Mouse (Mus musculus): ENCODE measurements around the gene Nans. TPM values are rescaled to one million over a fixed set of nuclear protein-coding genes. Genes with fewer than 3 reads are reported as not detected.

Nans gene
- 22.9 and 23.7 TPM in 2 replicates for polyA plus RNA-seq (2012; rRNA removed; ENCODE audit: low replicate concordance)

DNA sequence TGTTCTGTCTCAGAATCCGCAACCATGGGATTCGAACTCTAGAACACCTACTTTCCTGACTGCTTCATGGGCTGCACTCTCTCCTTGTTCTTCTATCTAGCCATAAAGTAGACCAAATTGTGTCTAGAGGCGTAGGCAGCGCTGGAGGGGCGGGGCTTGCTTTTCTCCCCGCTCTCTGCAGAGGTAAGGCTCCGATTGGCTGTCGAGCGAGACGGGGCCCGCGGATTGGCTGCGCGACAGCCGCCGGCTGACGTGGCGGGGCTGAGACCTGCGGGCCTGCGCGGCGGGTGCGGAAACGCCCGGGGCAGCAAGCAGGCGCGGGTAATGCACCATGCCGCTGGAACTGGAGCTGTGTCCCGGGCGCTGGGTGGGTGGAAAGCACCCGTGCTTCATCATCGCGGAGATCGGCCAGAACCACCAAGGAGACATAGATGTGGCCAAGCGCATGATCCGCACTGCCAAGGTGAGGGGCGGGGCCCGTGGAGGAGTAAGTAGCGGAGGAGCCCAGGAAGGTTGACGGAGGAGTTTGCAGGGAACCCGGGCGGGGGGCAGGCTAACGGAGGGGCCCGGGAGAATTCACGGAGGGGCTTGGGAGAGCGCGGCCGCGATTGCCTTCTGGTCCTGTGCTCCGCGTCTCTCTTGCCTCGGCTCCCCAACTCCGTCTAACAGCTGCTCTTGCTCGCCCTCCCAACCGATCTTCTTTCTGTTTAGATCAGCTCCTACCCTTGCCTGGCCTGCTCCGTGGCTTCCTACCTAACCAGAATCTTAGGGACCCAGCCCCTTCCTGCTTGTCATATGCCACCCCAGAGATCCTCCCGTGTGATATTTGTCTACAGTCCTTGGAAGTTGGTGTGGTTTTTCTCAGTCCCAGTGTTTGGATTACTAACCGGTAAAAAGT lies at the start of gene Nans:
Gene Nans (plus strand): TSS at position 221 of the 898 bp plus-strand sequence.

GRCm38 (mm10) chr4:46450519-46451131 lies 38.4 kb upstream of the Nans start, which contains the start of gene Anp32b:
Gene Anp32b, plus strand, starts transcription at chr4:46450902.

DNA sequence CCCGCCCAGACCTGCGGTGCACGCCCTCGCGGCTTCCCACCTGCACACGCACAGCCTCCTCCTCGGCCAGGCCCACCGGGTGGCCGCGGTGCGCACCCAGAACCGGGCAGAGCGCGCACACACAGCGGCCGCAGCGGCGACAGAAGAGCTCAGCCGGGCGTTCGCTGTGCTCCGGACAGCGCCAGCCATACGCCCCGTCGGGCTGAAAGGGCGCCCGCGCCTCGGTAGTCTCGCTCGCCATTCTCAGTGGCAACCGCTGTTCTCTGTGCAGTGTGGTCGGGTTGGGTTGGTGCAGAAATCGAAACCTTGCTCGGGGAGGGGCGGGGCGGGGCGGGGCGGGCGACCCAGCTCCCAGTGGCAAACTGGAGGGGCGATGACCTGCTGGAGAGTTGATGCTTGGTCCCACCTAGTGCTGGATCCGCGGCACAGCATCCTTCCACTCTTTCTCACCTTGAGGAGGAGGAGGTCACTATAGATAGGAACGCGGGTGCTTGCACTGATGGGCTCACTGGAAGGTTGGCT lies 46.9 kb downstream of the Nans start, which contains the start of gene Trim14:
Gene Trim14 (minus strand): TSS at position 302 of the 522 bp plus-strand sequence.

Other genes with a start within 250 kb of the Nans start
- 0.04 TPM in 1 of 2 replicates, not detected in the other for gene Foxe1, start 145.6 kb upstream of the Nans start, polyA plus RNA-seq (2012; rRNA removed; ENCODE audit: low replicate concordance)
- 5.5 and 6.4 TPM in 2 replicates for gene Trmo, start 99.8 kb upstream of the Nans start, polyA plus RNA-seq (2012; rRNA removed; ENCODE audit: low replicate concordance)
- gene Hemgn, start 75.7 kb upstream of the Nans start, polyA plus RNA-seq (2012; rRNA removed; ENCODE audit: low replicate concordance): 0.09 TPM in 1 of 2 replicates, not detected in the other
- 7.1 and 35.1 TPM in 2 replicates for gene Anp32b, start 38.3 kb upstream of the Nans start, polyA plus RNA-seq (2012; rRNA removed; ENCODE audit: low replicate concordance)
- gene Trim14, start 46.9 kb downstream of the Nans start, polyA plus RNA-seq (2012; rRNA removed; ENCODE audit: low replicate concordance): 11.0 and 54.5 TPM in 2 replicates
- 27.9 and 67.4 TPM in 2 replicates for gene Coro2a, start 113.0 kb downstream of the Nans start, polyA plus RNA-seq (2012; rRNA removed; ENCODE audit: low replicate concordance)
- 8.7 and 11.2 TPM in 2 replicates for gene Tbc1d2, start 161.0 kb downstream of the Nans start, polyA plus RNA-seq (2012; rRNA removed; ENCODE audit: low replicate concordance)

Measured in mammary gland, adult 2 months (tissue).